Mouse (Mus musculus): ENCODE measurements around the gene Bub1b. TPM values are rescaled to one million over a fixed set of nuclear protein-coding genes. Genes with fewer than 3 reads are reported as not detected.

Bub1b gene
- total RNA-seq, 2 experiments from 2014 or later = 1.1 to 1.2 TPM

- no peak for DNase-seq (ENCODE audit: low spot score in 2 of 2)
- intact Hi-C loops (cut with DNase I) = no loop called here
These were observed 63.9 kb downstream of the Bub1b start for GRCm38 (mm10) chr2:118661891-118662290.

- intact Hi-C loops (cut with DNase I) = no loop called here
- peak; percentile 67 to 83 for DNase-seq (ENCODE audit: low spot score in 2 of 2)
These were observed 65.1 kb downstream of the Bub1b start, which contains the start of gene Pak6 for GRCm38 (mm10) chr2:118662902-118663803. Gene Pak6 (plus strand): TSS chr2:118663303.

GRCm38 (mm10) chr2:118663804-118664766 is 66.1 kb downstream of the Bub1b start:
- DNase-seq (ENCODE audit: low spot score in 2 of 2) = peak in 1 of 2 experiments; percentile 56
- intact Hi-C loops (cut with DNase I) = no loop called here

GRCm38 (mm10) chr2:118664975-118665516 is 67.0 kb downstream of the Bub1b start:
- DNase-seq (ENCODE audit: low spot score in 2 of 2) = no peak
- intact Hi-C loops (cut with DNase I) = no loop called here

GRCm38 (mm10) chr2:118665616-118666015 is 67.6 kb downstream of the Bub1b start:
- intact Hi-C loops (cut with DNase I) = no loop called here
- DNase-seq (ENCODE audit: low spot score in 2 of 2) = no peak

- intact Hi-C loops (cut with DNase I) = no loop called here
- DNase-seq (ENCODE audit: low spot score in 2 of 2) = no peak
These were observed 69.2 kb downstream of the Bub1b start for GRCm38 (mm10) chr2:118667181-118667580.

- DNase-seq (ENCODE audit: low spot score in 2 of 2) = no peak
- intact Hi-C loops (cut with DNase I) = no loop called here
These were observed 71.2 kb downstream of the Bub1b start for GRCm38 (mm10) chr2:118669245-118669644.

GRCm38 (mm10) chr2:118669785-118670184 is 71.8 kb downstream of the Bub1b start:
- intact Hi-C loops (cut with DNase I) = no loop called here
- DNase-seq (ENCODE audit: low spot score in 2 of 2) = no peak

GRCm38 (mm10) chr2:118671728-118672127 is 73.7 kb downstream of the Bub1b start:
- no peak for DNase-seq (ENCODE audit: low spot score in 2 of 2)
- intact Hi-C loops (cut with DNase I) = no loop called here

- intact Hi-C loops (cut with DNase I) = no loop called here
- no peak for DNase-seq (ENCODE audit: low spot score in 2 of 2)
These were observed 75.9 kb downstream of the Bub1b start for GRCm38 (mm10) chr2:118673686-118674465.

GRCm38 (mm10) chr2:118674500-118674899 is 76.5 kb downstream of the Bub1b start:
- intact Hi-C loops (cut with DNase I) = no loop called here
- no peak for DNase-seq (ENCODE audit: low spot score in 2 of 2)

GRCm38 (mm10) chr2:118676839-118677741 is 79.1 kb downstream of the Bub1b start:
- no peak for DNase-seq (ENCODE audit: low spot score in 2 of 2)

GRCm38 (mm10) chr2:118677817-118678216 is 79.8 kb downstream of the Bub1b start:
- no peak for DNase-seq (ENCODE audit: low spot score in 2 of 2)
- intact Hi-C loops (cut with DNase I) = no loop called here

More at GRCm38 (mm10) chr2:118676839-118677741, 79.1 kb downstream of the Bub1b start:
- intact Hi-C loops (cut with DNase I) = no loop called here

GRCm38 (mm10) chr2:118679577-118679976 is 81.6 kb downstream of the Bub1b start:
- intact Hi-C loops (cut with DNase I) = no loop called here
- DNase-seq (ENCODE audit: low spot score in 2 of 2) = no peak

GRCm38 (mm10) chr2:118680926-118681325 is 82.9 kb downstream of the Bub1b start:
- DNase-seq (ENCODE audit: low spot score in 2 of 2) = no peak
- intact Hi-C loops (cut with DNase I) = no loop called here

- no peak for DNase-seq (ENCODE audit: low spot score in 2 of 2)
- intact Hi-C loops (cut with DNase I) = no loop called here
These were observed 84.7 kb downstream of the Bub1b start for GRCm38 (mm10) chr2:118682544-118683260.

GRCm38 (mm10) chr2:118685088-118685487 is 87.1 kb downstream of the Bub1b start:
- peak in 1 of 2 experiments; percentile 72 for DNase-seq (ENCODE audit: low spot score in 2 of 2)
- intact Hi-C loops (cut with DNase I) = no loop called here
